ENCODE assay signal across 13 mouse cellular contexts in genomic region chr14:31685680-31686079, GRCm38 (mm10). TPM values are rescaled to one million over a fixed set of nuclear protein-coding genes. Genes with fewer than 3 reads are reported as not detected.
DNase-seq lines count a peak whose midpoint lies in the region; ATAC-seq lines count a peak whose summit lies in the region.
"Had no signal": no experiment of that assay in that cellular context is flagged by ENCODE, and none has a peak within 500 bp of the region (broad histone marks: within the 10 kb centered on the region; RNA-seq: fewer than 3 reads in every experiment).

No protein-coding gene starts in this region.

- peaks cover 2% of the 10 kb centered on the region for H3K36me3 ChIP-seq in megakaryocyte, embryonic 14.5 days (replicated peaks; ENCODE audit: low read length)
- no peaks in the 10 kb centered on the region for H3K36me3 ChIP-seq in midbrain, embryonic 13.5 days
- no peaks in the 10 kb centered on the region for H3K36me3 ChIP-seq in hindbrain, embryonic 11.5 days (ENCODE audit: control insufficient read depth, insufficient read depth, low read length)
- H3K36me3 ChIP-seq: heart, embryonic 13.5 days; intestine, embryonic 15.5 days had no signal

- peak; percentile 78 for DNase-seq in 416B (ENCODE audit: low read depth)
- DNase-seq in B cell, adult 2 months = peak; percentile 73 to 76
- no peak for DNase-seq in testis, postnatal 14 days (ENCODE audit: low spot score)
- DNase-seq in frontal cortex, adult 2 months (ENCODE audit: extremely low spot score in 1 of 2, low spot score in 1 of 2) = no peak
- DNase-seq in hindbrain, embryonic 11.5 days (ENCODE audit: low spot score) = no peak
- DNase-seq: kidney, postnatal 4 days had no signal

- no peaks in the 10 kb centered on the region for H3K9me3 ChIP-seq in megakaryocyte, embryonic 14.5 days
- H3K9me3 ChIP-seq in midbrain, embryonic 13.5 days = no peaks in the 10 kb centered on the region
- no peaks in the 10 kb centered on the region for H3K9me3 ChIP-seq in hindbrain, embryonic 11.5 days (ENCODE audit: control insufficient read depth, low read length)
- H3K9me3 ChIP-seq: heart, embryonic 13.5 days; intestine, embryonic 15.5 days had no signal

- H3K4me1 ChIP-seq in megakaryocyte, embryonic 14.5 days = peaks cover 96% of the 10 kb centered on the region
- no peaks in the 10 kb centered on the region for H3K4me1 ChIP-seq in midbrain, embryonic 13.5 days (replicated peaks)
- no peaks in the 10 kb centered on the region for H3K4me1 ChIP-seq in hindbrain, embryonic 11.5 days (replicated peaks; ENCODE audit: control insufficient read depth, insufficient read depth, low read length)
- H3K4me1 ChIP-seq: intestine, embryonic 15.5 days had no signal

- no peak overlapping the region for H3K9ac ChIP-seq in midbrain, embryonic 13.5 days (replicated peaks)
- H3K9ac ChIP-seq in hindbrain, embryonic 11.5 days (ENCODE audit: low read depth, low read length) = no peak overlapping the region
- H3K9ac ChIP-seq: heart, embryonic 13.5 days; intestine, embryonic 15.5 days had no signal

- no peak overlapping the region for H3K27ac ChIP-seq in midbrain, embryonic 13.5 days
- H3K27ac ChIP-seq in hindbrain, embryonic 11.5 days (ENCODE audit: low read depth, low read length) = no peak overlapping the region
- H3K27ac ChIP-seq: heart, embryonic 13.5 days; intestine, embryonic 15.5 days had no signal

- peak overlapping the region; percentile 87 for H3K4me3 ChIP-seq in megakaryocyte, embryonic 14.5 days (replicated peaks)
- no peak overlapping the region for H3K4me3 ChIP-seq in midbrain, embryonic 13.5 days (replicated peaks)
- no peak overlapping the region for H3K4me3 ChIP-seq in hindbrain, embryonic 11.5 days (ENCODE audit: low read depth, low read length)
- H3K4me3 ChIP-seq: heart, embryonic 13.5 days; intestine, embryonic 15.5 days had no signal

- H3K27me3 ChIP-seq in megakaryocyte, embryonic 14.5 days (replicated peaks) = no peaks in the 10 kb centered on the region
- H3K27me3 ChIP-seq in midbrain, embryonic 13.5 days = no peaks in the 10 kb centered on the region
- H3K27me3 ChIP-seq in hindbrain, embryonic 11.5 days (ENCODE audit: control insufficient read depth, insufficient read depth, low read length) = no peaks in the 10 kb centered on the region
- H3K27me3 ChIP-seq: heart, embryonic 13.5 days; intestine, embryonic 15.5 days; Patski had no signal

- peak; percentile 71 for ATAC-seq in granulocyte monocyte progenitor cell, adult 5-6 weeks (replicated peaks; ENCODE audit: poor library complexity, severe bottlenecking)
- no peak for ATAC-seq in midbrain, embryonic 13.5 days
- no peak for ATAC-seq in hindbrain, embryonic 11.5 days (ENCODE audit: low FRiP score)
- ATAC-seq: intestine, embryonic 15.5 days; Patski had no signal

- H3K4me2 ChIP-seq in midbrain, embryonic 13.5 days (replicated peaks) = no peak overlapping the region
- no peak overlapping the region for H3K4me2 ChIP-seq in hindbrain, embryonic 11.5 days (replicated peaks; ENCODE audit: low read depth, low read length)
- H3K4me2 ChIP-seq: heart, embryonic 13.5 days; intestine, embryonic 15.5 days had no signal

- WGBS in midbrain, embryonic 13.5 days = 90% methylated on average over 10 of the region's 10 CpGs
- 84% methylated on average over 10 of the region's 10 CpGs for WGBS in hindbrain, embryonic 11.5 days

RNA-seq across cellular contexts. Expression of gene Hacl1, which starts 44.6 kb away (rescaled TPM):
- 6.0 and 23.7 TPM in 2 replicates for total RNA-seq in granulocyte monocyte progenitor cell, adult 5-6 weeks (2014; fragmentation: Nextera tagmentation)
- total RNA-seq in granulocyte monocyte progenitor cell, adult 5-6 weeks (2017) = 24.1 and 24.3 TPM in 2 replicates
- 2.9 TPM in 1 of 2 replicates, not detected in the other for polyA plus RNA-seq in megakaryocyte, embryonic 14.5 days (2012; ENCODE audit: insufficient read depth, low replicate concordance)
- polyA plus RNA-seq in midbrain, embryonic 13.5 days (2015; fragmentation: Nextera tagmentation; extraction: Ambion mirVana) = 7.5 and 8.6 TPM in 2 replicates
- 10.6 TPM in 2 replicates for polyA plus RNA-seq in frontal cortex, adult 2 months (2012; rRNA removed)
- polyA plus RNA-seq in hindbrain, embryonic 11.5 days (2014; fragmentation: Nextera tagmentation; extraction: Ambion mirVana) = 9.4 and 12.3 TPM in 2 replicates

RNA-seq across cellular contexts. Expression of gene Btd, which starts 44.9 kb away (rescaled TPM):
- 23.4 and 25.4 TPM in 2 replicates for total RNA-seq in granulocyte monocyte progenitor cell, adult 5-6 weeks (2014; fragmentation: Nextera tagmentation)
- 11.3 and 12.4 TPM in 2 replicates for total RNA-seq in granulocyte monocyte progenitor cell, adult 5-6 weeks (2017)
- polyA plus RNA-seq in megakaryocyte, embryonic 14.5 days (2012; ENCODE audit: insufficient read depth, low replicate concordance) = 2.2 and 10.5 TPM in 2 replicates
- polyA plus RNA-seq in midbrain, embryonic 13.5 days (2015; fragmentation: Nextera tagmentation; extraction: Ambion mirVana) = 13.6 and 14.8 TPM in 2 replicates
- polyA plus RNA-seq in frontal cortex, adult 2 months (2012; rRNA removed) = 16.2 and 16.6 TPM in 2 replicates
- polyA plus RNA-seq in hindbrain, embryonic 11.5 days (2014; fragmentation: Nextera tagmentation; extraction: Ambion mirVana) = 17.5 and 18.4 TPM in 2 replicates

RNA-seq across cellular contexts. Expression of gene Gm49387, which starts 45.0 kb away (rescaled TPM):
- not detected in 2 replicates for total RNA-seq in granulocyte monocyte progenitor cell, adult 5-6 weeks (2014; fragmentation: Nextera tagmentation)
- total RNA-seq in granulocyte monocyte progenitor cell, adult 5-6 weeks (2017) = not detected in 2 replicates
- not detected in 2 replicates for polyA plus RNA-seq in megakaryocyte, embryonic 14.5 days (2012; ENCODE audit: insufficient read depth, low replicate concordance)
- not detected in 2 replicates for polyA plus RNA-seq in midbrain, embryonic 13.5 days (2015; fragmentation: Nextera tagmentation; extraction: Ambion mirVana)
- 0.13 TPM in 1 of 2 replicates, not detected in the other for polyA plus RNA-seq in frontal cortex, adult 2 months (2012; rRNA removed)
- 0.42 and 1.1 TPM in 2 replicates for polyA plus RNA-seq in hindbrain, embryonic 11.5 days (2014; fragmentation: Nextera tagmentation; extraction: Ambion mirVana)
- total RNA-seq: adrenal gland, postnatal 4 days had no signal
- polyA plus RNA-seq: heart, embryonic 13.5 days had no signal

Comparison
In these comparisons a context has a peak if more than half of its experiments do, and no peak if none do; other contexts are left out.
1. DNase-seq: peak in 416B (single experiment) and B cell, adult 2 months (2 of 2); none in testis, postnatal 14 days (single experiment), frontal cortex, adult 2 months (0 of 2) and hindbrain, embryonic 11.5 days (single experiment).